ENCODE assay signal across 30 mouse cellular contexts in the genomic region with DNA sequence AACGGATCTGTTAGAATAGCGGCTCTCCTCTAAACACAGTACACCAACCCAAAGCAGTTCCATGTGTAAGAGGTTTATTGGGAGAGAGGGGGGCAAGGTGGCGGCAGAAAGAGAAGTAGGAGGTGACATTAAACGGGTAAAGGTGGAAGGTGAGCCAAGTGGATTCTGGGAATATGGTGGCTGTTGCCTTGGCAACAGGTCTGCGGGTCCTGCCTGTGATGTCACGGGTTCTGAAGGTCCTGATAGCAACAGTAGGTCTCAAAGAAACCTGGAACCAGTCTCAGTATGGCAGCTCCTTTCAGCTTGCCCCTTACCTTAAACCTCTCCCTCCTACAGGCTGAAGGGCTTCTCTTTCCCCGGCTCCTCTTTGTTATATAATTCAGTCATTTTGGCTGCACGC. TPM values are rescaled to one million over a fixed set of nuclear protein-coding genes. Genes with fewer than 3 reads are reported as not detected.
"Had no signal": no experiment of that assay in that cellular context is flagged by ENCODE, and none has a peak within 500 bp of the region (broad histone marks: within the 10 kb centered on the region; RNA-seq: fewer than 3 reads in every experiment).

No protein-coding gene starts in this region.

- H3K9me3 ChIP-seq: heart, embryonic 13.5 days; heart, embryonic 15.5 days; hindbrain, embryonic 13.5 days; hindbrain, embryonic 15.5 days; limb, embryonic 10.5 days; limb, embryonic 12.5 days; liver, embryonic 13.5 days; liver, embryonic 15.5 days had no signal

- H3K4me1 ChIP-seq: heart, embryonic 13.5 days; heart, embryonic 15.5 days; hindbrain, embryonic 13.5 days; hindbrain, embryonic 15.5 days; limb, embryonic 12.5 days; liver, embryonic 13.5 days; liver, embryonic 15.5 days had no signal

- DNase-seq: gastrocnemius, postnatal 14 days; gastrocnemius, postnatal 36 days; heart, adult 11 months; heart, adult 2 months; heart, postnatal 14 days; heart, postnatal 36 days; kidney, adult 18-20 months; kidney, adult 8-10 months; kidney, postnatal 10 days; kidney, postnatal 25 days; kidney, postnatal 4 days; liver; liver, embryonic 13.5 days had no signal

- H3K9ac ChIP-seq: heart, embryonic 13.5 days; heart, embryonic 15.5 days; hindbrain, embryonic 13.5 days; hindbrain, embryonic 15.5 days; limb, embryonic 12.5 days; liver, embryonic 13.5 days; liver, embryonic 15.5 days had no signal

- H3K27me3 ChIP-seq: heart, embryonic 13.5 days; heart, embryonic 15.5 days; hindbrain, embryonic 13.5 days; hindbrain, embryonic 15.5 days; limb, embryonic 12.5 days; liver, embryonic 13.5 days; liver, embryonic 15.5 days had no signal

- H3K36me3 ChIP-seq: heart, embryonic 13.5 days; heart, embryonic 15.5 days; hindbrain, embryonic 13.5 days; hindbrain, embryonic 15.5 days; limb, embryonic 10.5 days; limb, embryonic 12.5 days; liver, embryonic 13.5 days; liver, embryonic 15.5 days had no signal

- H3K4me3 ChIP-seq: heart, adult 2 months; heart, embryonic 13.5 days; heart, embryonic 15.5 days; hindbrain, embryonic 13.5 days; hindbrain, embryonic 15.5 days; layer of hippocampus, adult 2 months; limb, embryonic 10.5 days; limb, embryonic 12.5 days; liver, embryonic 13.5 days; liver, embryonic 15.5 days had no signal

- H3K27ac ChIP-seq: heart, adult 2 months; heart, embryonic 13.5 days; heart, embryonic 15.5 days; hindbrain, embryonic 13.5 days; hindbrain, embryonic 15.5 days; hindbrain, postnatal 0 days; layer of hippocampus, adult 2 months; limb, embryonic 10.5 days; limb, embryonic 12.5 days; liver, embryonic 13.5 days; liver, embryonic 15.5 days had no signal

RNA-seq across cellular contexts. Expression of a gene that starts 25.9 kb away (rescaled TPM):
- total RNA-seq: gastrocnemius, adult 18-20 months; gastrocnemius, adult 8-10 months; gastrocnemius, postnatal 14 days; heart, adult 2 months; heart, postnatal 14 days; heart, postnatal 36 days; hematopoietic stem cell, adult 5-6 weeks; hindbrain, postnatal 0 days had no signal
- polyA plus RNA-seq: heart, embryonic 13.5 days; heart, embryonic 15.5 days; hindbrain, embryonic 11.5 days; intestine, embryonic 16.5 days; kidney, embryonic 14.5 days; kidney, embryonic 16.5 days; limb, embryonic 10.5 days; limb, embryonic 12.5 days; liver, embryonic 11.5 days; liver, embryonic 13.5 days; liver, embryonic 15.5 days had no signal
